In genomic region chr6:128650827-128651226, GRCm38 (mm10) we compare ENCODE assay signal across 15 mouse cellular contexts. TPM values are rescaled to one million over a fixed set of nuclear protein-coding genes. Genes with fewer than 3 reads are reported as not detected.
"Had no signal": no experiment of that assay in that cellular context is flagged by ENCODE, and none has a peak within 500 bp of the region (broad histone marks: within the 10 kb centered on the region; RNA-seq: fewer than 3 reads in every experiment).

No protein-coding gene starts in this region.

RNA-seq across cellular contexts. Expression of gene Clec2h, which starts 11.4 kb away (rescaled TPM):
- total RNA-seq: megakaryocyte progenitor cell, adult 5-6 weeks; midbrain, postnatal 0 days; monocyte, adult 5-6 weeks; neutrophil, adult 5-6 weeks had no signal
- polyA plus RNA-seq: lung, embryonic 14.5 days; lung, postnatal 0 days; macrophage; midbrain, embryonic 11.5 days; midbrain, embryonic 13.5 days; midbrain, embryonic 15.5 days; midbrain, postnatal 0 days; neural tube, embryonic 12.5 days; neural tube, embryonic 14.5 days; thymus, adult 2 months; urinary bladder, adult 2 months had no signal

RNA-seq across cellular contexts. Expression of gene Klrb1a, which starts 27.5 kb away (rescaled TPM):
- total RNA-seq: midbrain, postnatal 0 days; neutrophil, adult 5-6 weeks had no signal
- polyA plus RNA-seq: lung, embryonic 14.5 days; lung, postnatal 0 days; macrophage; midbrain, embryonic 11.5 days; midbrain, embryonic 13.5 days; midbrain, embryonic 15.5 days; midbrain, postnatal 0 days; neural tube, embryonic 12.5 days; neural tube, embryonic 14.5 days; stomach, embryonic 16.5 days had no signal
